29 mouse cellular contexts compared by ENCODE assay signal in the genomic region with DNA sequence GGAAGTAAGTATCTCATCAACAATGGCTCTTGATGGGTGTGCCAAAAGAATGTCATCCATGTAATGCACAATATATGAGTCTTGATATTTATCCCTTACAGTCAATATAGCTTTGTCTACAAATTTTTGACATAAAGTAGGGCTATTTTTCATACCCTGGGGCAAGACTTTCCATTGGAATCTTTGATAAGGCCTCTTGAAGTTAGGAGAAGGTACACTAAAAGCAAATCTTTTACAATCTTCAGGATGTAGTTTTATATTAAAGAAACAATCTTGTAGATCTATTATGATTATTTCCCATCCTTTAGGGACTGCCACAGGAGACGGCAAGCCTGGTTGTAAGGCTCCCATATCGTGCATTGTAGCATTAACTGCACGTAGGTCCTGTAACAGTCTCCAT.
"Had no signal": no experiment of that assay in that cellular context is flagged by ENCODE, and none has a peak within 500 bp of the region (broad histone marks: within the 10 kb centered on the region; RNA-seq: fewer than 3 reads in every experiment).

No protein-coding gene starts in this region.

- H3K27me3 ChIP-seq: limb, embryonic 12.5 days; limb, embryonic 13.5 days; limb, embryonic 15.5 days; liver, embryonic 12.5 days; liver, embryonic 13.5 days; liver, embryonic 15.5 days; lung, embryonic 15.5 days; megakaryocyte, embryonic 14.5 days; midbrain, embryonic 12.5 days; midbrain, embryonic 13.5 days; midbrain, embryonic 15.5 days had no signal

- H3K4me2 ChIP-seq: limb, embryonic 12.5 days; limb, embryonic 13.5 days; limb, embryonic 15.5 days; liver, embryonic 11.5 days; liver, embryonic 12.5 days; liver, embryonic 13.5 days; liver, embryonic 15.5 days; lung, embryonic 14.5 days; lung, embryonic 15.5 days; midbrain, embryonic 11.5 days; midbrain, embryonic 12.5 days; midbrain, embryonic 13.5 days; midbrain, embryonic 15.5 days had no signal

- H3K4me1 ChIP-seq: limb, embryonic 10.5 days; limb, embryonic 12.5 days; limb, embryonic 13.5 days; limb, embryonic 15.5 days; liver, embryonic 12.5 days; liver, embryonic 13.5 days; liver, embryonic 15.5 days; lung, embryonic 15.5 days; megakaryocyte, embryonic 14.5 days; midbrain, embryonic 10.5 days; midbrain, embryonic 12.5 days; midbrain, embryonic 13.5 days; midbrain, embryonic 15.5 days had no signal

- H3K9ac ChIP-seq: limb, embryonic 12.5 days; limb, embryonic 13.5 days; limb, embryonic 15.5 days; liver, embryonic 12.5 days; liver, embryonic 13.5 days; liver, embryonic 14.5 days; liver, embryonic 15.5 days; liver, postnatal 0 days; lung, embryonic 14.5 days; lung, embryonic 15.5 days; midbrain, embryonic 12.5 days; midbrain, embryonic 13.5 days; midbrain, embryonic 15.5 days had no signal

- DNase-seq: left cerebral cortex, postnatal 4 days; liver; liver, embryonic 13.5 days; liver, postnatal 0 days; lung, adult 18-20 months; lung, adult 2 months; lung, embryonic 14.5 days; lung, postnatal 10 days; lung, postnatal 14 days; lung, postnatal 36 days; lung, postnatal 4 days; midbrain, embryonic 14.5 days had no signal

- H3K27ac ChIP-seq: limb, embryonic 10.5 days; limb, embryonic 12.5 days; limb, embryonic 13.5 days; limb, embryonic 15.5 days; liver, embryonic 12.5 days; liver, embryonic 13.5 days; liver, embryonic 14.5 days; liver, embryonic 15.5 days; lung, embryonic 15.5 days; macrophage; midbrain, embryonic 10.5 days; midbrain, embryonic 12.5 days; midbrain, embryonic 13.5 days; midbrain, embryonic 15.5 days had no signal

- H3K4me3 ChIP-seq: limb, embryonic 10.5 days; limb, embryonic 12.5 days; limb, embryonic 13.5 days; limb, embryonic 15.5 days; liver, embryonic 12.5 days; liver, embryonic 13.5 days; liver, embryonic 15.5 days; lung, embryonic 15.5 days; megakaryocyte, embryonic 14.5 days; midbrain, embryonic 10.5 days; midbrain, embryonic 12.5 days; midbrain, embryonic 13.5 days; midbrain, embryonic 15.5 days; myocyte had no signal

- H3K36me3 ChIP-seq: limb, embryonic 10.5 days; limb, embryonic 12.5 days; limb, embryonic 13.5 days; limb, embryonic 15.5 days; liver, embryonic 12.5 days; liver, embryonic 13.5 days; liver, embryonic 15.5 days; lung, embryonic 15.5 days; midbrain, embryonic 10.5 days; midbrain, embryonic 12.5 days; midbrain, embryonic 13.5 days; midbrain, embryonic 15.5 days had no signal

- H3K9me3 ChIP-seq: limb, embryonic 10.5 days; lung, embryonic 15.5 days had no signal
